Mouse (Mus musculus): ENCODE results near the gene Bpifb2.
"Not testable (repeated sequence)": the region's sequence is repeated elsewhere in the genome, so short reads cannot be mapped to it uniquely, and the experiment has no call there.

Gene Bpifb2

DNA sequence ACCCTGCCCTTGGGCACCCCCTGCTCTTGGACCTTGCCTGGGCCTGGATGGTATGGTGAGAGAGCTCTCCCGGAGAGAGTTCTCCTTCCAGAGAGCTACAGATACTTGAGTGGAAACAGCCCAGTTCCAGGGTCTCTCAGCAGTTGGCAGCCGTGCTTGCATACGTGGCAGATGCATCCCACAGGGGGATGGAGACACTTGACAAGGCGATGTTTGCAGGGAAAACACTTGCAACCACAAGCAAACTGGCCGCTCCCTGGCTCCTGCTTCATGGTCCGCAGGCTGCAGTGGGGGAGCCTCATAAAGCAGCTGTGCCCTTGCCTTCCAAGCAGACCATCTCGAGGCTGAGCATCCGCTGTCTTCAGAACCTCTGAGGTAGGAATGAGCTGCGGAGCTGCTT lies at the start of gene Bpifb2:
Bpifb2 (plus strand) TSS at position 301 of the 400 bp plus-strand sequence.
- no peak for DNase-seq (ENCODE audit: low read depth)

DNA sequence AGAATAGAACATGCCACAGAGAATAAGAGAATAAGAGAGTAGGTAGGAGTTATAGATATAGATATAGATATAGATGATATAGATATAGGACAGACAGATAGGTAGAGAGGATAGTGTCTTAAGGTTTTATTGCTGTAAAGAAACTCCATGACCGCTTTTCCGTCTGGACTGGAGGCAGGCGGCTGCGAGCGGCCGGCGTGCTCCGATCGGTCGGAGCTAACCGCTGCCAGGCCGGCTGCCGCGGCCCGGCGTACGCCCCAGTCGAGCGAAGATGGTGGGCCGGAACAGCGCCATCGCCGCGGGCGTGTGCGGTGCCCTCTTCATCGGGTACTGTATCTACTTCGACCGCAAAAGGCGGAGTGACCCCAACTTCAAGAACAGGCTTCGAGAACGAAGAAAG lies 48.9 kb upstream of the Bpifb2 start:
- not testable (repeated sequence) for DNase-seq (ENCODE audit: low read depth)

- no peak for DNase-seq (ENCODE audit: low read depth)
These were observed 47.5 kb upstream of the Bpifb2 start for GRCm38 (mm10) chr2:153827171-153827830.

GRCm38 (mm10) chr2:153828704-153829103 lies 46.1 kb upstream of the Bpifb2 start:
- no peak for DNase-seq (ENCODE audit: low read depth)

- DNase-seq (ENCODE audit: low read depth) = no peak
These were observed 41.6 kb upstream of the Bpifb2 start for GRCm38 (mm10) chr2:153833291-153833690.

- DNase-seq (ENCODE audit: low read depth) = no peak
These were observed 32.0 kb upstream of the Bpifb2 start for GRCm38 (mm10) chr2:153842854-153843253.

GRCm38 (mm10) chr2:153848389-153848788 lies 26.5 kb upstream of the Bpifb2 start:
- no peak for DNase-seq (ENCODE audit: low read depth)

GRCm38 (mm10) chr2:153850351-153851029 lies 24.4 kb upstream of the Bpifb2 start:
- DNase-seq (ENCODE audit: low read depth) = peak; percentile 9

- peak; percentile 9 for DNase-seq (ENCODE audit: low read depth)
These were observed 23.9 kb upstream of the Bpifb2 start for GRCm38 (mm10) chr2:153851030-153851360.

DNA sequence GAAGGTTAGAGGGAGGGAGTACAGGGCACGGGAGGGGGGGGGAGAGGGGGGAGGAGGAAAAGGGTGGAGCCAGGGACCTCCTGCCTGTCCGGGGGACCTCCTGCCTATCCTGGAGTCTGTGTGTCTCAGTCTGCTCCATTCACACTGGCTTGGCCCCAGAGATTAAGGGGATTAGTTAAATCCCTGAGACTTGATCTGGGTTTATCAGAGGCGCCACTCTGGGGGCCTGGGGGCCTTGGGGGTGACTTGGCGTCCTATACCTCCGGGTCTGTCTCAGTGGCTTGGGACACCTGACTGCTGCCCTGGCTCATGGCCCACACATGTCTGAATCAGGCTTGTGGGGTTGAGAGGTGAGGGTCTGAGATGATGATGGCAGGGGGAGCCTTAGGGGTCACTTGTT lies 21.3 kb upstream of the Bpifb2 start:
- DNase-seq (ENCODE audit: low read depth) = no peak

- DNase-seq (ENCODE audit: low read depth) = no peak
These were observed 15.3 kb upstream of the Bpifb2 start for GRCm38 (mm10) chr2:153859581-153859980.

- DNase-seq (ENCODE audit: low read depth) = no peak
These were observed 14.5 kb upstream of the Bpifb2 start for GRCm38 (mm10) chr2:153860315-153860714.

DNA sequence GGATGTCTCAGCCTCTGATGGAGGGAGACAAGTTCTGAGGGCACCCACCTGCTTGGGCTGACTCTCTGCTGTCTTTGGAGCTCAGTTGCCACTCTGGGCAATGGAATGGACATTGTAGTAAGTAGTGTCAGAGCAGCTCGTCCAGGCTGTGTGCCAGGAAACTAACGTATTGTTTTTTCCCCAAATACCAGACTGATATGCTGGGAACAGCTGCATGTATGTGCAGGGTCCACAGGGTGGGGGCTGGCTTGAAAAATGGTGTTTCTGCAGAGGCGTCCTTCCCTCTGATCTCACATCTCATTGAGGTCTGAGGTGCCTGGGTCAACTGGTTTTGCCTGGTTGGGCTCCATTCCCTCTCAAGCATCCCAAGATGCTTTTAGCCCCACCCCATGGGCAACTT lies 14.1 kb upstream of the Bpifb2 start:
- no peak for DNase-seq (ENCODE audit: low read depth)

GRCm38 (mm10) chr2:153861960-153862359 lies 12.9 kb upstream of the Bpifb2 start:
- DNase-seq (ENCODE audit: low read depth) = no peak

- DNase-seq (ENCODE audit: low read depth) = no peak
These were observed 3.9 kb upstream of the Bpifb2 start, which contains the start of gene Sun5 for GRCm38 (mm10) chr2:153870984-153871383. Gene Sun5, minus strand, starts transcription at chr2:153871084.

DNA sequence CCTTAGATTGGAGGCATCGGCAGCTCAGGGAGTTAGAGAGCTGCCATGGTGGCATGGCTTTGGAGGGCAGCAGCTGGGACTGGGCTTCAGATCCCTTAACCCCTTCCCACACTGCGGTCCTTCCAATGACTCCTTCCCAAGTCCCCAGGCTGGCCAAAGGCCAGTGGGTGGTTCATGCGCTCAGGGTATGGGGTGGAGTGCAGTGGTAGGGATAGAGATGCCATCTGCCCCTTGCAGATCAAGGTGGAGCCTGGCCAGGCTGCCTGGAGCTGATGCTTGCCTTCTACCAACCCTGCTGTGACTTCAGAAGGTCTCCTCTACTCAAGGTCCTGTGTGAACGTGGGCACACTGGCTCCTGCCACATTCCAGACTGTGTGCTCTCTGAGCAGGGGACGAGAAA lies 24.3 kb downstream of the Bpifb2 start:
- DNase-seq (ENCODE audit: low read depth) = no peak

DNA sequence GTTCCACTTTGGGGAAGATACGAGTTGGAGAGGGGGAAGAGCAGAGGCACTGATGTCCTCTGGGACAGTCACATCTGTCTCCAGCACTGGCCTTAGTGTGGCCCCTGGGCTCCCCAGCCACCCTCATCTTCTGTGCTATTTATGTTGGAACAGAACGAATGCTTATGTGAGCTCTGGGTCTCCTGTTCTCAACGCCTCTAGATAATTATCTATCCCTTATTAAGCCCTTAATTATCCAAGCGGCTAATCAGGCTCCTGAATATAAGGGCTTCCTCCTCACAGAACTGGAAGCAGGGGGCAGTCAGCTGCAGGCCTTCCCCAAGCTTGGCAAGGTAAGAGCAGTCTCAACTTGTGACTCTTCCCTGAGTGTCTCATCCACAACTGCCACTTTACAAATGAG lies 25.2 kb downstream of the Bpifb2 start, which contains the start of gene Bpifb6:
Bpifb6 (plus strand) TSS at position 301 of the 400 bp plus-strand sequence.
- DNase-seq (ENCODE audit: low read depth) = no peak

DNA sequence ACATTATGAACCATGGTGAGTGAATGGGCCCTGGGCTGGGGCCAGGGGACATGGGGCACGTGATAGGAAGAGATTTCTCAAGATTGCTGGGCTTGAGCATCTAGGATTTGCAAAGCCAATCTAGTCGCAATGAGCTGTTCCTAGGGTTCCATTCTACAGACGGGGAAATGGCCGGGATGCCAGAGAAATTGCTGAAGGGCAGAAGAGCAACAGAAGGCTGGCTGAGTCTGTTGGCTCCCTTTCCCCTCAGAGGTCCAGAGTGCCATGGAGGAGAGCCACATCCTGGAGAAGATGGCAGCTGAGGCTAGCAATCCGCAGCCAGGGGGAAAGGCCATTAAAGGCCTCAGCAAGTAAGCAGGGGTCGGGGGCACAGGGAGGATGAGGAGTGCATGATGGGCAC lies 27.9 kb downstream of the Bpifb2 start:
- no peak for DNase-seq (ENCODE audit: low read depth)

GRCm38 (mm10) chr2:153906626-153907025 lies 31.8 kb downstream of the Bpifb2 start:
- DNase-seq (ENCODE audit: low read depth) = no peak

- DNase-seq (ENCODE audit: low read depth) = no peak
These were observed 39.3 kb downstream of the Bpifb2 start for GRCm38 (mm10) chr2:153914151-153914550.

GRCm38 (mm10) chr2:153917930-153918329 lies 43.1 kb downstream of the Bpifb2 start, which contains the start of gene Bpifb3:
Gene Bpifb3, plus strand, starts transcription at chr2:153918230.
- no peak for DNase-seq (ENCODE audit: low read depth)

DNA sequence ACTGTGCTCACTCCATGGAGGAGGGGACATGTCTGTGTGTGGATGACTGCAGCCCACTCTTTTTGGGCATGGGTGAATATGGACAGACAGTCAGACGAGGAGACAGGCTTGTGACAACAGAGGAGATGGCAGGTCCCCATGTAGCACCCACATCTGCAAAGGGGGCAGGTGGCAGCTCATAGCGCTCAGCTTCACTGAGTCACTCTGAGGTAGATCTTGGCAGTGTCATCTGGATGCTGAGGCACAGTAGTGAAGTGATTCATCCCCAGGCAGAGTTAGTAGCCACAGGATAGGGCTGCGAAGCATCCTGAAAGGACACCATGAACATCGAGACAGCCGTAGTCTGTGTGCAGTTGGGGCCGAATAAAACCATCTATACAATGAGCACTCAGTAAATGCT lies 46.4 kb downstream of the Bpifb2 start:
- DNase-seq (ENCODE audit: low read depth) = no peak

GRCm38 (mm10) chr2:153929871-153930413 lies 55.1 kb downstream of the Bpifb2 start:
- DNase-seq (ENCODE audit: low read depth) = peak; percentile 15
